Mouse (Mus musculus) left cerebral cortex, postnatal 36 days (tissue): ENCODE measurements around the gene Tprg. TPM values are rescaled to one million over a fixed set of nuclear protein-coding genes. Genes with fewer than 3 reads are reported as not detected.

Experiments used
- DNase-seq, 2 experiments: peaks; one replicate each; pipeline ENCODE4 v3.0.0; 2021 to 2022; ENCODE audit warnings: low spot score in 2 of 2, mixed read lengths in 1 of 2
- intact Hi-C: fragments of 180-260 bp; cut with DNase I; formaldehyde crosslinking; loops from one replicate; pipeline ENCODE4 v1.15.1; 2025
- total RNA-seq, 2 experiments: library from RNA; stranded (reverse); gene quantifications; 2 replicates each; pipeline ENCODE4 v1.2.3; 2021

The Tprg gene
- total RNA-seq, 2 experiments from 2014 or later: not detected

DNA sequence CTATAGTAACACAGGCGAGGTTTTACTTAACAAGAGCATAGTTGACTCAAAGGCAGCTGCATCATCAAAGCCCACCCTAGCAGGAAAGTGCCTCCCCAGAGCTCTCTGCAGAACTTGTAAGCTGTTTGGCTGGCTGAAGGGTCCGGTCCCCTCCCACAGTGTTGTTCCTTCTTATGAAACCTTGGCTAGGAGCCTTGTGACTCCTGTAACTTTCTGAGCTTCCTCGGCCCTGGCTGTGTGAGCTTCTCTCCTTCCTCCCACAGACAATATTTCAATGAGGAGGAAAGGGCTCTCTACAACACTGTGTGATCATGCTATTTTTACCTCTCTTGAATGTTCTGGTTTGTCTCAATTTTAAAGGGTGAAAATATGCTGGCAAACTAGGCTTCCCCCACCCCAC, 28.5 kb downstream of the Tprg start:
- DNase-seq: no peak
- intact Hi-C loops: loop anchor here (2.0 kb wide), 1 partner anchor 50 kb away; no protein-coding TSS in a partner anchor

DNA sequence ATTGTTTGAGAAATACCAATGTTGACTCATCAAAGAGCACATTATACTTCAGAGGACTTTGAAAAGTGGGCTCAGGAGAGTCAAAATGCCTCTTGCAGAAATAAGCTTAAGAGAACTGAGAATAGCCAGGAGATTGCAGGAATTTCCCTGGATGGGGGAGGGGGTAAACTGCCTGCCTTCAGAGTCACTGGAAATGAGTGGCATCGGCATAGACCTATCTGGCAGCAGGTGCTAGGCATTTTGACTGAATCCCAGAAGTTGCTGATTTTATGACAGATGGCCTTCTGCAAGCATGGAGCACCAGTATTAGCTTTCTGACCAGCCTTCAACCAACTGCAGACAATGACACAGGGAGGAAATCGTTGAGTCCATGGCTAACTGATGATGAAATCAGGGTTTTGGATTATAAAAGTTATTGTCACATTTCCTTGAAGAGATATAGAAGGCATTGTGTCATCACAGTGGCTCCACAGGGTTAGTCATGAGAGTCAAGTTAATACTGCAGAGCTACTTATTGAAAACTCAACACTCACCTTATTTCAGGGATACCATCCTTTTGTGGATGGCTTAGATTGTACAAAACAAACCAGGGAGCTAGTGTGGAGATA, 39.1 kb downstream of the Tprg start:
- intact Hi-C loops: no loop called here
- DNase-seq: no peak

DNA sequence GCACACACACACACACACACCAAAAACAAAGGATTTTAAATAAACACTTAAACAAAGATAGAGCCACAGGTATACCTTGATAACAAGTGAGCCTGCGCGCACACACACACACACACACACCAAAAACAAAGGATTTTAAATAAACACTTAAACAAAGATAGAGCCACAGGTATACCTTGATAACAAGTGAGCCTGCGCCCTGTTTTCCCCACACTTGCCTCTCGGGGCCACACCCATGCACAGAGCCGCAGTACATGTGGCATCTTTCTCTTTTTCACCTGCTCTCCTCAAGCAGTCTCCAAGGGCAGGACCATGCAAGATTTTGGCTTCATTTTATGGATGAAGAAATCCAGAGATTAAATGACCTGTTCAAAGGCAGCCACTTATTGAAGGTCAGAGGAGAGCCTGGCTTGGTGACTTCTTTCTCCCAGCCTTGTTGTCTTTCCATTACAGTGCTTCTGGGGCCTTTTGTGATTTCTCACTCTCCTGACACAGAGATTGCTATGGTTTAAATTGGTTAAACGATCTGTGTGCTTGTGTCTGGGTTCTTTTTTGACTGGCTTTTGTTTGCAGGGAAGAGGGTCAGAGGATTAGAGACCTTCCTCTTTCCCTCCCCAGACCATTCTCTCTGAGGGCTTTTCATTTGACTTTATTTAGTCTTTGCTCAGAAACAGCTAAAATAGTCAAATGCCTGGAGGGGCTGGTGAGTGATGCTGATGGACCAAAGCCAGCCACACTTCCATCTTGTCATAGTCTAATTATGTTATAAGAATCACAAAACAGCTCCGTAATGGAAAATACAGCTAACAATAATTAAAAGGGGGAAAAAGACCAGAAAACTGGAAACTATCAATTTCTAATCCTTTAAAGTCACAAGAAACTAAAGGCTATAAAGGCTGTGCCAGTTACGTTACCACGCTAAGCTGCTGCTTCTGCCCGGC, 46.9 kb downstream of the Tprg start:
- intact Hi-C loops: no loop called here
- DNase-seq: no peak

DNA sequence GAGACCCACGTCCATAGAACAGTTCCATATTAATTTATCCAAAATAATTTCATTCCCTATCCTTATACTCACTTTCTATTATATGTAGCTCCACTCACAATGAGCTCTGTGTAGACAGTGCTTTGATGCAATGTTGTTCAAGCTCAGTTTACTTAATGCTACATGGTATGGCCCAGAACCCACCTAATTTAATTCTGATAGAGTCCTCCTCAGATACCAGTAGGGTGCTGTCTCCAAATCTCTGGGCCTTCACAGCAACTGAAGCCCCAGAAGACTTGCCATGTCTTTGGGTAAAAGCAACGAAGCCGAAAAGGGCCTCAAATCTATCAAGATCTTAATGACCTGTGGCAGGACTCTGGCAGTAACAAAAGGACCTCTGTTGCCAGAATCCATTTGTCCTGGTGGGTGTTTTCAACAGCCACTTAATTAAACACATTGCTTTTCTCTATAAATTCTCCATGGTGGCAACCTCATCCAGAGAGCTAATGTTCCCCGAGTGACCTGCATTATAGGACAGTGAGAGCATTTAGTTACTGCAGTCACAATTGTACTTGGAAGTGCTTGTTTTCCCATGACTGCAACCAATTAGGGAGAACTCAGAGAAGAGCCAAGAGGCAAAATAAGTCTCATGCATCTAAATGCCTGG, 48.6 kb downstream of the Tprg start:
- no peak for DNase-seq
- intact Hi-C loops: no loop called here

DNA sequence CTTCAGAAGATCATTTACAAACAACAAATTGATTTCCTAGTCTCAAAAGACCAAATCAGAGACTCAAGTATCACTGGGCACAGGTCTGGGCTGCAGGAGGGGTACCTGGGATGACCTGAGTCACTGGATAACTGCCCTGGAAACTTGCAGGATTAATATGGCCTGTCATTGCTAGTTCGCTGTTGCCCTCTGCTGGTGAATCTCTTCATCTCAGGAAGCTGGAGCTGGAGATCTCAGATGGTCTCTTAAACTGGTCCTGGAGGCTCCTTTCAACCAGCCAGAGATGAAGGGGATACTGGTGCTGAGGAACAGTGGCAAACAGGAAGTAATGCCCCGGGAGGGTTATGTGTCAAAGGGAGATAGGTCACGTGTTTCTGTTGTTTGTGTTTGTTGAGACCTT, 63.0 kb downstream of the Tprg start:
- DNase-seq: peak; percentile 40 to 73
- intact Hi-C loops: loop anchor here (2.0 to 10.0 kb wide), 3 partner anchors 85 to 1367 kb away; no protein-coding TSS in a partner anchor

DNA sequence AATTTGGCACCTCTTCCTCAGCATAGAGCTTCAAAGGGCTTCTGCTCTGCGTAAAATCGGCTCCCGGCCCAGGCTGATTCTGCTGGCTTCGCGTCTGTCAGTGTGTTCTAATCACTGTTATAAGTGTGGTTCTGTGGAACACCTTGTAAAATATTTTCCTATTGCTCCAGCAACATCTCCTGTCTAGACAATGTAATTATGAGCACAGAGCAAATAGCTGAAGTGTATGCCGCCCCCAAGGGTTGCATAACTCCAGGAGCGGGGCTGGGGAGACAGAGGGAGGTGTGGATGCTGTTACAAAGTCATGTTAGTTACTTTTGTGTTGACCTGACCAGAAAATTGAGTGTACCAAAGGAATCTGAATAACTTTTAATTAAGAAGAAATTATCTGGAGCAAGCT, 81.2 kb downstream of the Tprg start:
- intact Hi-C loops: no loop called here
- DNase-seq: no peak

DNA sequence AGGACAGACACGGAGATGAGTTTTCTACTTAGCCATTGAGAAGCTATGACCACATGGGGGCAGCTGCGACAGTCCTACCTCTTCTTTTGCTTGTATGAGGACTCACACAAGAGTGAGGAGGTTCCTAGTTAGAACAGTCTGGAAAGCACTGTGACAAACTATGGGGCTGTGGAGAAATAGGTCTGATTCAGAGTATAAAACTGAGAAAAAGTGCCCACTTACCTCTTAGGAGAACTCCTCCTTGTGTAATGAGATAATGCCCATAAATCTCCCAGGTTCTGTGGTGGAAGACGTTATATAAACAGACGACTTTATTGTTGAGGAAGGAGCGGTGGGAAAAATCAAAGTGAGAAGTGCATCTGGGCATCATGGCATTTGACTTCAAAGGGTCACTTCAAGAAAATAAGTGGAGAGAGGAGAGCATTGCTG, 83.4 kb downstream of the Tprg start:
- no peak for DNase-seq
- intact Hi-C loops: no loop called here

DNA sequence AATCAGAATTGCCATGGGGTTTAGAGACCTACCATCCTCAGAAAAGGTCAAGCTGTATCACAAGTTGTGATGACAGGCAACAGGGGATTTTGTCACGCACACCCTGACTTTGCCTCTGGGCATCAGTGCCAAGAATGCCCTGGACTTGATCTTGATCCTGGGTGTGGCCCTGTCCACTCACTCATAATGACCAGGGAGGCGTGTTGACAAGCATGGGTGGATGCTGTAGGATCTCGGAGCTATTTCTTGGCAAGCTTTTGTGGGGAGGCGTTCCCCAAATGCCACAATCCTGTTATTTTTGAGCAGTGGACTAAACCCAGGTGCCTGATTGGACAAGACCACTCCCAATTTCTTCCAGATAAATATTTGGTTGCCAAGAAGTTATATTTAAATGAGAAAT, 87.5 kb downstream of the Tprg start:
- DNase-seq: no peak
- intact Hi-C loops: no loop called here

DNA sequence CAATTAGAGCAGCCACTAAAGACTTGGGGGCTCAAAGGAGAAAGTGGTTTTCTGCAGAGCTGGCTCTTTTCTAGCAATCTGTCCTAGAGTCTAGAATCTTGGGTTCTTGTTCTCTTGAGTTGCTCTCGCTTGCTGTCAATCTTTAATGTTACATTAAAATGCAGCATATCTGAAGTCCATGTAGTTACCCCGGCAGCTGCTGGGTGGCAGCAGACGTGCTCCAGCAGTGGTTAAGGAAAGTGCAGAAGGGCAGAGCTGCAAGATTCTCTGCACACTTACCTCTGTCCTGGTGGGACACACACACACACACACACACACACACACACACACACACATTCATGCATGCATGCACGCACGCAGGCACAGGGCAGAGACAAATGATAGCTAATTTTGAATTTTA, 88.2 kb downstream of the Tprg start:
- intact Hi-C loops: loop anchor here (5.0 kb wide), 1 partner anchor 583 kb away; no protein-coding TSS in a partner anchor
- no peak for DNase-seq

DNA sequence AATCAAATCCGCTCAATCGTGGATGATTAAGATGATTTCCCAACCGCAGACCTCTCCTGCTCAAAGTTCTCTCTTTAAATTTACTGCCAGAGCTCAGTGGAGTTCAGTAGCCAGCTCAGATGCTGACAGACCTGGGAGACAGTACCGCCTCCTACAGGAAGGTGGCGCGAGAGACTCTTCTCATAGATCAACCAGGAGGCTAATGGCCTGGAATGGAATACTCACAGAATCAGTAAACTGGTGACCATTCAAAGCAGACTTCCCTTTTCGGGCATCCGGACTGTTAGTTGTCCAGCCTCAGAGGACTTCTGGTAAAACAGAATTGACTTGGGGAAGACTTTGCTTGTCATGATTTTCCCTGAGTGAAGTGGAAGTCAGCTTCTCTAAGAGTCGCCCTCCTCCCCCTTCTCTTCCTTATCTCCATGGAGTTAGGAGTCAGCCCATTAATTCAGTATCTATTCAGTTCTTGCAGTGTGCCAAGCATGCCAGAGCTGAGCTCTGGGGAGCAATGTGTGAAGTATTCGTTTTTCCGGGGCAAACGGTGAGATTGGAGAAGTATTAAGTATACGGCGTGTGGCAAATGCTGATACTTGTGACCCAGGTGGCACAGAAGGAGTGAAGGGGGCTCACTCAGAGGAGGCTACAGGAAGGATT, 90.2 kb downstream of the Tprg start:
- intact Hi-C loops: loop anchor here (5.0 kb wide), 1 partner anchor 580 kb away; no protein-coding TSS in a partner anchor
- DNase-seq: peak; percentile 62 to 75

DNA sequence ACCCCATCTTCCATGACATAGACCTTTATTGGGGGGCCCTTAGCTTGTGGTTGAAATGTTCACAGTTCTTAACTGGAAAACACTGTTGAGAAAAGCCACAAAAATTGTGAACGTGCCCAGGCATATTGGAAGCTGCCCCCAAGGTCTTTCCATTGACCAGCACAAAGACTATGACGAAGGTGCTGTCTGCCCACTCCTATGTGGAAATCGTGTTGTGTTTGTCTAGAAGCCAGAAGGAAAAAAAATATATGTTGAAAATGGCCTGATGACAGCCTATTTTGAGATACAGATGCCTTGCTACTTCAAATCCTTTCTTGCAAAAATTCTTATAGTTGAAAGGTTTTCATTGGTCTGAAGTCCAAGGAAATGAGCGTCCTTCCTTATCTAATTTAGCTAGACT, 91.1 kb downstream of the Tprg start:
- intact Hi-C loops: loop anchor here (5.0 kb wide), 1 partner anchor 580 kb away; no protein-coding TSS in a partner anchor
- no peak for DNase-seq

DNA sequence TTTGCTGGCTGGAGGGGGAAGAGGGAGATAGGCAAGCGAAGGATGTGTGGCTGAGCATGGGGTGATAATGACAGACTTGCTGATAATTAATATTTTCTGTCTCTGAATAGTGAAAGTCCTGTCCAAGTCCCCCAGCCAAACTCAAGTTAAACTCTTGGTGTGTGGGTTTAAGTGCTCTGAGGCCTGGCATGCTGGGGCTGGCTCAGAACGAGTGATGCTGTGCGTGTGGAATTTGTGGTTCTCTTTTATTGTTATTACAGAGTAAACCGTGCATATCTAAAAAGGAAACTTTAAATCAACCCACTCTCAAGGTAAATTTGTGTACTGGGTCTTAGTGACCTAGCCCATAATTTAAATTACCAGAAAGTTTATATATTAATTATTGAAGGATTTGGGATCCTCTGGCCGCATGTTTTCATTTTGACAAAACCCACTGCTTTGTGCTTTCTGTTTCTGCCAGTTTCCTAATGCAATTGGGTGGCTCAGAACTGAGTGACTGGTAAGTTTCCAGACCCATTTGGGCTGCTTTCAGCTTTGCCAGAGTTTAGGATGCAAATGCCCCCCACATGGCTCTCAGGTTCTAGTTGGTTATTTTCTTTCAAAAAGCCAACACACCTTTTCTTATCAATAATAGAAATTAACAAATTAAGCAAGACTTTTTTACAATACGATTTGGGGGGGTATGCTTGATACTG, 99.0 kb downstream of the Tprg start:
- DNase-seq: no peak
- intact Hi-C loops: no loop called here

DNA sequence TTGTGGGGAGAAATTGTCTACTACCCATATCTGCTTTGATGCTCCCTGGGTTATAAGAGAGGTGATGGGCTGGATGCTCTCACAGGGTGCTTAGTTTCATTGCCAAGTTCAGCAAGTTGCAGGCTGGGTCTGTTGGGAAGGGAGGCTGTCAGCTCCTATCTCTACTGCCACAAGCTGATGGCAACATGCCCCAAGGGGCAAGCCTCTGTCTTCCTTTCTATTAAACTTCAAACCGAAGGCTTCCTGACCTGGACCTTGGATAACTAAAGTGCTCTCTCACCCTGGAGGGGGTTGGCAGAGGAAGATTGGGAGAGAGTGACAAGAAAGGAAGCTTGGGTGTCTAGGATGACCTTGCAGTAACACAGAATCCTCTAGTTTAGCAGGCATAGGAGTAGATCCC, 108.1 kb downstream of the Tprg start:
- no peak for DNase-seq
- intact Hi-C loops: no loop called here

DNA sequence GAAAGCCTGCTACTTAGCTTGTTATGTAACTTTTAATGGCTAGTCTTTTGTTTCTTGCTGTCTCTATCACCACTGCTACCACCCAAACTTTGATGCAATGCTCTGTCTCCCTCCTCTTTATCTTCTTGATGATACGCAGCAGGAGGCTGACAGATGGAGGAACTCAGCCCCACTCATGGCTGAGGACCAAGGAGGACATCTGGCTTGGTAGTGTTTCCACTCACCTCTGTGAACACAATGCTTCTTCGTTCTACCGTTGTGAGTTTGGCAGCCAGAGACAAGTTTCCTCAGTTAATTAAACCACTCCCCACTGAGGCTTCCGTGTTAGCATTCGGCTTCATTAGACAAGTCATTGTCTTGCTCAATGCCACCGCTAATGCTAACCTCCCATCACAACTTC, 117.5 kb downstream of the Tprg start:
- intact Hi-C loops: no loop called here
- no peak for DNase-seq

DNA sequence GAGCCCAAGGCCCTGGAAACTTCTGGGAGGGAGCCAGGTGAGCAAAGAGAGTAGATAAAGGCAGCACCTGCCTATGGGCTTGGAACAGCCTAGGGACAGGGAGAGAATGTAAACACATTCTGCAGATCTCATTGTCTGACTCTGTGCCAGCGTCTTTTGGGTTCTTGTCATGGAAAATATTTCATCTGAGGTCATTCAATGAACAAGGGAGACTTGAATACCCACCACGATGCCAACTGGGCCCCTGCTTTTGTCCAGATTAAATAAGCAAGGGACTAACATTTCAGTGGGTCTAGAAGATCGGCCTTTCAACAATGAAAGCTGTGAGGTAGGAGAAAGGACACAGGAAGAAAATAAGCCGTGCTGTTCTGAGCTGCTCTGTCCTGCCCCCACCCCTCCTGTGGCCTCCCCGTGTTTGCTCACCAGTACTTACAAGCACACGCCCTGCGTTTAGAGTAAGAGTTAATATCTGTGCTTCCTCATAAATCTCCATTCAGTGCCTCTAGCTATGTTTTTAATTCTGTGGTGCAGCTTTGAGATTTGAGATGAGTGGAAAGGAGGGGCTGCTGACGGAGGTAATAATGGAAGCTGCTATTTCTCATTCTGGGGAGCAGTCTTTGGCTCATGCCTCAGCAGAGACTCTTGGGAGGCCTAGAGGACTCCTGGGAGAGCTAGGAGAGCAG, 120.7 kb downstream of the Tprg start:
- DNase-seq: no peak
- intact Hi-C loops: no loop called here

DNA sequence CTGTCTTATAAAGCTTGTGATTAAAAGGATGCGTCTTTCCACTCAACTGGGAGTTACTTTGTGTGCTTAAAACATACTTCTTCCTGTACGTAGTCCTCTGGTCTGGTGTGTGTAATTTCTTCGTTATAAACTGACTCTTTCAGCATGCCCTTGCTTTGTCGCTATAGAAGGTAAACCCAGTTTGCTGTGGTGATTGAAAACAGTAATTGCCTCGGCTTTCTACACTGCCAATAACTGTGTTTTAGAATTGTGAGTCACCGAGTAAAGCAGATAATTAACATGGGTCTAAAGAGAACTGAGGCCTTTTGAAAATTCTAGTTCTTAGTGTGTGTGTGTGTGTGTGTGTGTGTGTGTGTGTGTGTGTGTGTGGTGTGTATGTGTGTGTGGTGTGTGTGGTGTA, 121.4 kb downstream of the Tprg start:
- intact Hi-C loops: no loop called here
- no peak for DNase-seq

DNA sequence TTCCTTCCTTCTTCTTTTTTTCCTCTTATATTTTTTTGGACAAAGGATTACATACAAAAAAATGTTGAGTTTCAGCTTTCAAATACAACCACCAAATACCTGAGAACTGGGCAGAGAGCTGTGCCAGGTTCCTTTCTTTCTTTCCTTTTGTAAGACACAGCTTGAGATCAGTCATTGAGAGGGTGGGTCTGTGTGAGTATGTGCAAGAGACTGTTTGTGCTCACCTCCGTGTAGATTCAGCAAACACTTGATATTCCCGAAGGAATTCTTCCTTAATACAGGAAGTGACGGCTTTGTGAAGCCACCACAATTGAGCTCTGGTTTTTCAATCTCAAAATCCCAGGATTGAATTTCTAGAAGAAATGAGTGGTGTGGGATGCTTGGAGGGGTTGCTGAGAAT, 124.7 kb downstream of the Tprg start:
- intact Hi-C loops: no loop called here
- no peak for DNase-seq

DNA sequence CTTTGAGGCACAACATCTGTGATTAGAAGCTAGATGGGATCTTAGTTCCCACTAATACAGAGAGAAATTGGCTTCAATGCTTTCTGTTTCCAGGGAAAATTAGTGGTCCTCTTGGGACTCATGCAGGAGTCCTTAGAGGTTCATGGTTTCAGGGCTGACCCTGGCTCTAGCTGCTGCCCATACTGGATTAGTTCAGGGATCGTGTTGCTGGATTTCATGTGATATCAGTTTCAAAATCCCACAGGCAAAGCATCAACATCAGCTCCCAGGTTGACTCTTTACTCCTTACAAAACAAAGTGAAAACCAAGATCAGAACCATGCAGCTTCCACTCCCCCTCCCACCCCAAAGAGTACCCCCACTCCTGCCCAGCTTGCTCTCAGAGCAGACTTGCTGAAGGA, 127.3 kb downstream of the Tprg start:
- intact Hi-C loops: no loop called here
- DNase-seq: no peak

DNA sequence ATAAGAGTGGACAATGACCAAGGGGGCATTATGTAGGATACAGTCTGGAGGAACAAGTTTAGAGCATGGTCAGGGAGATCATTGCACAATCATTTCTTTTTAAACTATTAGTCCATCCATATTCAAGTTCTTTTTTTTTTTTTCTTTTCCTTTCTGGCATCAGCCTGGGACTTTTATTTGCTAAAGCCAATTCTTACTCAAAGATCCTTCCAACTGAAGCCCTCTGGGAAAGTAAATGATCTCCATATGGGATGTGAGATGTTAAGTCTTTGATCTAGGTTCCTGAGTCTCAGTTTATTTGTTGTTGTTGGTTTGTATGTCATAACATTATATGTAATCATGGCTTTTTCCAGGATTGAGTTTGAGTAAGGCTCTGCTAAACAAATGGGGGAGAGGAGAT, 128.6 kb downstream of the Tprg start:
- intact Hi-C loops: no loop called here
- no peak for DNase-seq
